Mouse (Mus musculus) kidney, embryonic 15.5 days (tissue): ENCODE results near the gene Zp3. TPM values are rescaled to one million over a fixed set of nuclear protein-coding genes. Genes with fewer than 3 reads are reported as not detected.
A peak's percentile ranks its signal among the peaks of the same experiment; 100 is the strongest.

Experiments used
- ATAC-seq: fragments of 200-750 bp; cut with Nextera tagmentation; replicated peaks from 2 replicates; pipeline ENCODE4 v1.8.0; 2017; ENCODE audit warnings: moderate TSS enrichment; ENCODE audit not compliant: low FRiP score
- H3K27ac ChIP-seq: fragments of 300-500 bp; sonication (generic); 2 replicates; pipeline ENCODE4 v1.5.1; 2015; ENCODE audit warnings: mild to moderate bottlenecking, inconsistent platforms
- H3K27me3 ChIP-seq: fragments of 300-500 bp; sonication (generic); 2 replicates; pipeline ENCODE4 v1.6.1; 2015; ENCODE audit warnings: inconsistent platforms
- H3K36me3 ChIP-seq: fragments of 300-500 bp; sonication (generic); 2 replicates; pipeline ENCODE4 v1.6.1; 2015; ENCODE audit warnings: inconsistent platforms
- H3K4me1 ChIP-seq: fragments of 300-500 bp; sonication (generic); 2 replicates; pipeline ENCODE4 v1.6.1; 2015; ENCODE audit warnings: inconsistent platforms
- H3K4me2 ChIP-seq: fragments of 300-500 bp; sonication (generic); 2 replicates; pipeline ENCODE4 v1.6.1; 2015; ENCODE audit warnings: moderate library complexity, mild to moderate bottlenecking, inconsistent platforms
- H3K4me3 ChIP-seq: fragments of 300-500 bp; sonication (generic); replicated peaks from 2 replicates; pipeline ENCODE4 v1.5.1; 2015; ENCODE audit warnings: mild to moderate bottlenecking, inconsistent platforms
- H3K9ac ChIP-seq: fragments of 300-500 bp; sonication (generic); 2 replicates; pipeline ENCODE4 v1.6.1; 2015; ENCODE audit warnings: mild to moderate bottlenecking, inconsistent platforms
- H3K9me3 ChIP-seq: fragments of 300-500 bp; sonication (generic); replicated peaks from 2 replicates; pipeline ENCODE4 v1.6.1; 2016; ENCODE audit warnings: inconsistent platforms
- WGBS: fragments of 180-500 bp; shearing (Covaris S2); methylation state at CpG from one replicate; pipeline ENCODE4 v1.1.7; 2015; ENCODE audit warnings: mixed read lengths; 5-methylcytosine and 5-hydroxymethylcytosine counted together
- polyA plus RNA-seq: library from polyadenylated mRNA; unstranded; fragments of >200 nt; fragmentation: Nextera tagmentation; extraction: Ambion mirVana; gene quantifications from 2 replicates; pipeline ENCODE4 v1.2.1, GENCODE M21; 2015

Gene Zp3
- polyA plus RNA-seq, 1 experiment from 2014 or later, result 0.30 TPM

DNA sequence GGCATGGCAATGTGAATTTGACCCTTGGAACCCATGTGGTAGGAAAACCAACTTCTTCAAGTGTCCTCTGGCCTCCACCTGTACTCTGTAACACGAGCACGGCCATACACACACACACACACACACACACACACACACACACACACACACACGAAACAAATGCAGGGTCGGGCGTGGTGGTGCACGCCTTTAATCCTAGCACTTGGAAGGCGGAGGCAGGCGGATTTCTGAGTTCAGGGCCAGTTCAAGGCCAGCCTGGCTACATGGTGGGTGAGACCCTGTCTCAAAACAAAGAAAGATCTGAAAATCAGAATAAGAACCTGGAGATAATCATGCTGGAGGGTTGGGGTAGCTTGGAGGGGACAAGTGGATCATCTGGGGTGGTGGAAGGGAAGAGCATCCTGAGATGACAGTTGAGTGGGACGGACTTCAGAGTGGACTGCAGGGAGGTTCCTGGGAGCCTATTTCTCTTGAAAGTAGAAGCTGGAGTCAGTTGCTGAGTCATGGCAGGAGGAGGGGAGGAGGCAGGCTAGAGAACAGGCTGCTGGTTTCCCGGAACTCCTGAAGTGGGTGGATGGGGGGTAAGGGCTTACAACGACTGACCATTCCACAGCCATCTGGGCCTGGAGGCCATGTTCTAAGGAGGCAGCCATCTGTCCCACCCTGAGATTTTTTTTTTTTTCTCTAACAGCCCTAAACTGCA lies 29.0 kb upstream of the Zp3 start:
- WGBS, result 80% methylated on average over 9 of the region's 11 CpGs
- Histone ChIP-seq H3K4me1 (peaks cover 3% of the 10 kb centered on the region; the same call in 1 of the 2 replicates), H3K27ac (no peak overlapping the region), H3K27me3 (no peaks in the 10 kb centered on the region), H3K9me3 (no peaks in the 10 kb centered on the region), H3K4me2 (no peak overlapping the region), H3K36me3 (no peaks in the 10 kb centered on the region), H3K4me3 (no peak overlapping the region), H3K9ac (no peak overlapping the region)
- ATAC-seq, result no peak

- 92% methylated on average over 2 of the region's 2 CpGs for WGBS
- no peak overlapping the region for H3K4me3 ChIP-seq
- peaks cover 6% of the 10 kb centered on the region for H3K4me1 ChIP-seq
- no peaks in the 10 kb centered on the region for H3K27me3 ChIP-seq
- no peak overlapping the region for H3K9ac ChIP-seq
- ATAC-seq, result no peak
- H3K9me3 ChIP-seq, result no peaks in the 10 kb centered on the region
- no peaks in the 10 kb centered on the region for H3K36me3 ChIP-seq
- H3K4me2 ChIP-seq, result no peak overlapping the region
- H3K27ac ChIP-seq, result no peak overlapping the region
Observed at GRCm38 (mm10) chr5:135951660-135952059, 28.2 kb upstream of the Zp3 start.

DNA sequence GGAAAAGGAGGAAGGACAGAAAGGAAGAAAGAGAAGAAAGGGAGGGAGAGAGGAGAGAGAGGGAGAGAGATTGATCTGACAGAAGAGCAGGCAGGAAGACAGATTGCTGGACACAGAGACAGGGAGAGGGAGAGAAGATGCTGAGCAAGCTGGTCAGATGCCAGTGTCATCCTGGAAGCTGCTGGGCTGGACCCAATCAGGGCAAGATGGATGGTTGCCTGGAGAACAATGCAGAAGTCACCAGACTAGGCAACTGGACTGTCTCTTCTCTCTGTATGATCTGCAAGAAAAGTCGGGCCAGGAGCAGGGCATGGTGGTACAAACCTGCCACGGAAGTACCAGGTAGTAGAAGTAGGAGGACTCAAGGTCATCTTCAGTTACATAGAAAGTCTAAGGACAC lies 27.1 kb upstream of the Zp3 start:
- ATAC-seq, result no peak
- no peak overlapping the region for H3K4me3 ChIP-seq
- WGBS, result 90% methylated on average over 2 of the region's 2 CpGs

DNA sequence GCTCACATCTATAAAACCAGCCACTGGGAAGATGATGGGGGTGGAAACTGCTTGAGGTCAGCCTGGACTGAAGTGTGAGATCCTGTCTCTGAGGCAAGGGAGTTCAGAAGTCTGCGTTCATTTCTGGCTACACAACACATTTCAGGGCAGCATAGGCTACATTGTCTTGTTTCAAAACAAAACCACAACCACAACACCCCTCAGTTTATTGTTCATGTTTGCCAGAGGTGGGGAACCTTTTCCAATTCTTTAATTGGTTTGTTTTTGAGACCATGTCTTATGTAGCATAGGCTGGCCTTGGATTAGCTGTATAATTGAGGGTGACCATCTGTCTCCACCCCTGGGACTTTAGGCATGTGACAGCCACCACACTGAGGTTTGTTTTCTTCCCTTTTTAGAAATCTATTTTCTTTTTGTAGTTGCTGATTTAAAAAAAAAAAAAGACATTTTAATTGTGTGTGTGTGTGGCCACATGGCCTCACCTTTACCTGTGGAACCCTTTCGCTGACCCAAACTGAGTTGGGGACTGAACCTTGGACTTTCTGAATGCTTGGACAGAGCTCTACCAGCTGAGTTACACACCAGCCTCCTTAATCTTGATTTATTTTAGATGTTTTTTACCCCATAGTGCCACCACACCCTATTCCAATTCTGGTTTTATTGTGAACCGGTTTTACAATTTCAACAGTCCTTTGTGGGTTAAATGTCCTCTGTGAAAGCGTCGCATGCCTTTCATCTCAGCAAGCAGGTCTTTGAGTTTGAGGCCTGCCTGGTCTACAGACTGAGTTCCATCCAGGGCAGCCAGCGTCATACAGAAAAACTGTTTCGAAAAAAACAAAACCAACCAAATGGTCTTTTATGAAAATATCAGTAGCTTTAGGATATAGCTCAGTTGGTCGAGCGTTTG lies 23.3 kb upstream of the Zp3 start:
- peak overlapping the region; percentile 96 for H3K27ac ChIP-seq
- peak overlapping the region; percentile 59 for H3K4me2 ChIP-seq
- ATAC-seq, result no peak
- H3K27me3 ChIP-seq, result no peaks in the 10 kb centered on the region
- no peaks in the 10 kb centered on the region for H3K9me3 ChIP-seq
- 0 out of 2 replicates have a peak overlapping the region, but pooled peaks have one; percentile 27 for H3K9ac ChIP-seq
- H3K36me3 ChIP-seq, result no peaks in the 10 kb centered on the region
- peaks cover 26% of the 10 kb centered on the region for H3K4me1 ChIP-seq
- 78% methylated on average over 9 of the region's 9 CpGs for WGBS
- peak overlapping the region; percentile 38 for H3K4me3 ChIP-seq

More for the DNA sequence above, 27.1 kb upstream of the Zp3 start:
- Histone ChIP-seq H3K9me3 (no peaks in the 10 kb centered on the region), H3K4me2 (no peak overlapping the region), H3K36me3 (no peaks in the 10 kb centered on the region), H3K4me1 (peaks cover 13% of the 10 kb centered on the region), H3K27ac (no peak overlapping the region), H3K9ac (no peak overlapping the region), H3K27me3 (no peaks in the 10 kb centered on the region)

DNA sequence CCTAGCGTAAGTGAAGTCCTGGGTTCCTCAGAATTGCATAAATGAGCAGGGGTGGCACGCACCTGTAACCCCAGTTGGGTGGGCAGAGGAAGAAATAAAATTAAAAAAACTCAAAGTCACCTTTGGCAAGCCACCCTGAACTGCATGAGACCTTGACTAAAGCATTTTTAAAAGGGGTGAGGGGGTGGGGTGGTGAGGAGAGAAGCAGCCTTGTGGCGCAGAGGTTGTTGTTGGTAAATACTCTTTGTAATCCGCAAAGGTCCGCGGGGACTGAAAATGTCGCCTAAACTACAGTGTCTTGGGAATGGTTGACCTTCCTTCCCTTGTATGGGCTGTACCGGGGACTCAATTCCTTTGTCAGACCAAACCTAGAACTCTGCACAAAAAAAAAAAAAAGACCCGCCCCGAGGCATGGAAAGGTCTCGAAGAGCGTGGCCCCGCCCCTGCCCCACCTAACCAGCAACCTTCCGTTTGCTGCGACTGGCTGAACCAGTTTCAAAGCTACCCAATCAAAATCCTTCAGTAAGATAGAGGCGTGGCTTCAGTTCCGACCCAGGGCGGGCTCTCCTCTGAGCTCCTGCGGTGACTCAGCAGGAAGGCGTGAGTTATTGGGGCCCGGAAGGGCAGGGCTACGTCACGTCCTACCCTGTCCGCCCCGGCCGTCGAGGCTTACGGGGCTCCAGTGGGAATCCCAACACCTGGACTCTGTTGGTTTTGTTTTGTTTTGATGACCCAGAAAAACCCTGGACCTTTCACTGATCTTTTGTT lies 22.5 kb upstream of the Zp3 start:
- no peaks in the 10 kb centered on the region for H3K36me3 ChIP-seq
- 0 out of 2 replicates have a peak overlapping the region, but pooled peaks have one; percentile 27 for H3K9ac ChIP-seq
- H3K4me2 ChIP-seq, result peak overlapping the region; percentile 59
- peak overlapping the region; percentile 38 for H3K4me3 ChIP-seq
- peaks cover 32% of the 10 kb centered on the region for H3K4me1 ChIP-seq
- ATAC-seq, result peak; percentile 89
- no peaks in the 10 kb centered on the region for H3K9me3 ChIP-seq
- WGBS, result 8% methylated on average over 27 of the region's 28 CpGs
- H3K27me3 ChIP-seq, result no peaks in the 10 kb centered on the region
- H3K27ac ChIP-seq, result peak overlapping the region; percentile 96

DNA sequence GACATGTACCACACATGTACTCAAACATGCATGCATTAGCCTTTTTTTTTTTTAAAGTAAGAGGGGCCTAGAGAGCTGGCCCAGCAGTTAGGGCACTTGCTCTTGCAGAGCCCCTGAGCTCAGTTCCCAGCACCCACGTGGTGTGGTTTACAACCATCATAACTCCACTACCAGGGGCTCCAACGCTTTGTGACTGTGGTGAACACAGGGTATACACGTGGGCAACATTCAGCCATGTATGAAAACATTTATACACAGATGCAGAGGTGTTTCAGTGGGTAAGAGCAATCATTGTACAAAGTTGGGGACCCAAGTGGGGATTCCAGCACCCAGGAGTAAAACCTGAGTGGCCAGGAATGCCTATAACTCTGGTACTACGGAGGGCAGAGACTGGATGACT lies 21.5 kb upstream of the Zp3 start:
- 90% methylated on average over 4 of the region's 4 CpGs for WGBS
- Histone ChIP-seq H3K36me3 (no peaks in the 10 kb centered on the region), H3K4me2 (peak overlapping the region; percentile 59), H3K4me1 (peaks cover 35% of the 10 kb centered on the region), H3K9me3 (no peaks in the 10 kb centered on the region), H3K27ac (peak overlapping the region; percentile 96), H3K27me3 (no peaks in the 10 kb centered on the region), H3K4me3 (no peak overlapping the region), H3K9ac (no peak overlapping the region)
- no peak for ATAC-seq

- no peak for ATAC-seq
- Histone ChIP-seq H3K4me2 (no peak overlapping the region), H3K36me3 (no peaks in the 10 kb centered on the region), H3K4me3 (no peak overlapping the region), H3K4me1 (peaks cover 37% of the 10 kb centered on the region), H3K9ac (no peak overlapping the region), H3K9me3 (no peaks in the 10 kb centered on the region), H3K27ac (no peak overlapping the region), H3K27me3 (no peaks in the 10 kb centered on the region)
- 91% methylated on average over 7 of the region's 7 CpGs for WGBS
Observed at GRCm38 (mm10) chr5:135959911-135960310, 20.0 kb upstream of the Zp3 start.

DNA sequence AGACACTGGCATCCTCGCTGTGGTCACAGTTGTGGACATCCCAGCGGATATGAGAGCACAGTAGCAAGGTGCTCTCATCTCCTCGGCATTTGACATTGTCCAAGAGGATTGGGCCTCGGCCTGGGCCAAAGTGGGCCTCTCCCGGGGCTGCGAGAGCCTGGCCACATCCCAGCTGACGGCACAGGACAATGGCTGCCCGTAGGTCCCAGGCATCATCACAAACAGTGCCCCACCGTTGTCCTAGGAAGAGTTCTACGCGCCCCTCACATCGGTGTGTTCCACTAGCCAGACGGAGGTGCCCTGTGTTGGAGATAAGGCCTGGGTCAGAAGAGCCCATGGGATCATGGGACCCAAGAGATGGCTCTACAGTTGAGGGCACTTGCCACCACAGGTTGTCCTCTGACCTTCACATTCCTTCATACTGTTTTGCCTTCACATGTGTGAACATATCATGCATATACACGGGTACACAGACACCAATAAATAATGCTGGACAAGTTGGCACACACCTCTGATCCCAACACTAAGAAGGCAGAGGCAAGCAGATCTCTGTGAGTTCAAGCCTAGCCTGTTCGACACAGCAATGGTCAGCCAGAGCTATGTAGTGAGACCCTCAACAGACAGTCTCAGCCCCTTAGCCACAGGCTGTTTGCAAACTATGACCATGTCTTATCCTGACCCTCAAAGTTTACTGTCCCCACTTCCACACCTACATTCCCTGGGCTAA lies 18.8 kb upstream of the Zp3 start:
- peak overlapping the region; percentile 96 for H3K4me2 ChIP-seq
- H3K36me3 ChIP-seq, result no peaks in the 10 kb centered on the region
- peak overlapping the region; percentile 97; the same call in 1 of the 2 replicates for H3K27ac ChIP-seq
- 96% methylated on average over 15 of the region's 15 CpGs for WGBS
- no peak for ATAC-seq
- no peak overlapping the region for H3K9ac ChIP-seq
- peaks cover 47% of the 10 kb centered on the region for H3K4me1 ChIP-seq
- no peak overlapping the region for H3K4me3 ChIP-seq
- H3K27me3 ChIP-seq, result no peaks in the 10 kb centered on the region
- H3K9me3 ChIP-seq, result no peaks in the 10 kb centered on the region

- under 1% methylated on average over 11 of the region's 11 CpGs for WGBS
- Histone ChIP-seq H3K27ac (peak overlapping the region; percentile 97), H3K4me1 (peaks cover 40% of the 10 kb centered on the region), H3K27me3 (no peaks in the 10 kb centered on the region), H3K9ac (peak overlapping the region; percentile 15), H3K36me3 (no peaks in the 10 kb centered on the region), H3K4me2 (peak overlapping the region; percentile 96), H3K9me3 (no peaks in the 10 kb centered on the region), H3K4me3 (peak overlapping the region; percentile 64)
- peak; percentile 75 for ATAC-seq
Observed at GRCm38 (mm10) chr5:135962125-135962491, 17.8 kb upstream of the Zp3 start.

GRCm38 (mm10) chr5:135962492-135963279 lies 17.2 kb upstream of the Zp3 start:
- peak overlapping the region; percentile 91 for H3K9ac ChIP-seq
- peaks cover 37% of the 10 kb centered on the region for H3K4me1 ChIP-seq
- H3K4me3 ChIP-seq, result peak overlapping the region; percentile 64
- under 1% methylated on average over 60 of the region's 64 CpGs for WGBS
- H3K4me2 ChIP-seq, result peak overlapping the region; percentile 96
- no peaks in the 10 kb centered on the region for H3K36me3 ChIP-seq
- no peaks in the 10 kb centered on the region for H3K9me3 ChIP-seq
- peak; percentile 96 for ATAC-seq
- no peaks in the 10 kb centered on the region for H3K27me3 ChIP-seq
- peak overlapping the region; percentile 97 for H3K27ac ChIP-seq

GRCm38 (mm10) chr5:135963280-135963627 lies 16.6 kb upstream of the Zp3 start:
- Histone ChIP-seq H3K27ac (peak overlapping the region; percentile 97), H3K4me2 (peak overlapping the region; percentile 96), H3K4me1 (peaks cover 33% of the 10 kb centered on the region), H3K36me3 (no peaks in the 10 kb centered on the region), H3K4me3 (peak overlapping the region; percentile 64), H3K9me3 (no peaks in the 10 kb centered on the region), H3K9ac (peak overlapping the region; percentile 91), H3K27me3 (no peaks in the 10 kb centered on the region)
- ATAC-seq, result no peak
- WGBS, result 4% methylated on average over 6 of the region's 6 CpGs
